Mouse (Mus musculus): Measurements from ENCODE around the gene Tom1l2.

GRCm38 (mm10) chr11:60308061-60308460 lies 44.6 kb downstream of the Tom1l2 start:
- TF ChIP-seq CTCF (IDR thresholded peaks at IDR 0.05; ENCODE audit: low read depth, low read length): no peak
- TF ChIP-seq POLR2A (IDR thresholded peaks at IDR 0.05; ENCODE audit: borderline replicate concordance, low read depth, low read length): no peak

Data from bone marrow macrophage, adult 2 months (primary cell).